Mouse (Mus musculus): ENCODE data around the gene Defb7. TPM values are rescaled to one million over a fixed set of nuclear protein-coding genes. Genes with fewer than 3 reads are reported as not detected.

Defb7 gene
- total RNA-seq (2021) = not detected

DNA sequence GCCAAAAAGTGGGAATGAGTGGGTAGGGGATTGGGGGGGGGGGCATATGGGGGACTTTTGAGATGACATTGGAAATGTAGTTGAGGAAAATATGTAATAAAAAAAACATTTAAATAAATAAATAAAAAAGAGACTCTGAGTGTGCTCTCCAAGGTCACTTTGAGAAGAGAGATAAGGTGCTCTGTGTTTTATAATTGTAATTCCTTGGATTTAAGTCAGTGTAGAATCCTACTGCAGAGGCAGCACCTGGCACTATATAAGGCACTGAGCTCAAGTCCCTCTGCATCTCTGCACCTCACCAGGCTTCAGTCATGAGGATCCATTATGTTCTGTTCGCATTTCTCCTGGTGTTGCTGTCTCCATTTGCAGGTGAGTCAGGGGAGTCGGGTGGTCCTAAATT is at the start of gene Defb7:
Defb7 (plus strand) TSS at position 301 of the 400 bp plus-strand sequence.
- intact Hi-C loops (cut with DNase I) = no loop called here
- no peak for DNase-seq

DNA sequence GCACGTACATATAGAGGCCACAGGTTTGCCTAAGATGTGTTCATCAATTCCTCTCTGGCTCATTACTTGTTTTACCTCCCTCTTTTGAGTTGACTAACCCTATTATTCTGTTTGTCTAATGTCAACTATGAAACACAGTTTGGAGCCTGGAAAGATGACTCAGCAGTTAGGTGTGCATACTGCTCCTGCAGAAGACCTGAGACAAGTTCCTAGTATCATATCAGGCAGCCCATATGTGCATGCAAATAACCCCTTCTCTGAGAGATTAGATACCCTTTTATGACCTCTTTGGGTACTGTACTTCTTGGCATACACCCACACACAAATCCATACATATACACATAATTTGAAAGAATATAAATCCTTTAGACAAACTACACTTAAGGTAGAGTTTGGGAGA is 48.5 kb upstream of the Defb7 start:
- DNase-seq = no peak
- intact Hi-C loops (cut with DNase I) = no loop called here

DNA sequence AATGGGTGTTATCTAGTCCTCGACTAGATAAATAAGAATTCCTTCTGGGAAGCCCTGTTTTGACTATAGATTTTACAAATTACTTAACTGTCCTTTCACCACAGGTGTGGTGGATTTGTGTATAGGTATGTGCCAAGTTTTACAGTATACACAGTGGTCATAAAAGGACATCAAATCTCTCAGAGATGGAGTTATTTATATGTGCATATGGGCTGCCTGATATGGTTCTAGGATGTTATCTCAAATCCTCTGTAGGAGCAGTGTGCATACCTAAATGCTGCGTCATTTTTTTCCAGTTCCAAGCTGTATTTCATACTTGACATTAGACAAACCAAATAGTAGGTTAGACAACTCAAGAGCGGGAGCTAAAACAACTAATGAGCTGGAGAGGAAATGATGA is 33.5 kb upstream of the Defb7 start:
- intact Hi-C loops (cut with DNase I) = no loop called here
- no peak for DNase-seq

DNA sequence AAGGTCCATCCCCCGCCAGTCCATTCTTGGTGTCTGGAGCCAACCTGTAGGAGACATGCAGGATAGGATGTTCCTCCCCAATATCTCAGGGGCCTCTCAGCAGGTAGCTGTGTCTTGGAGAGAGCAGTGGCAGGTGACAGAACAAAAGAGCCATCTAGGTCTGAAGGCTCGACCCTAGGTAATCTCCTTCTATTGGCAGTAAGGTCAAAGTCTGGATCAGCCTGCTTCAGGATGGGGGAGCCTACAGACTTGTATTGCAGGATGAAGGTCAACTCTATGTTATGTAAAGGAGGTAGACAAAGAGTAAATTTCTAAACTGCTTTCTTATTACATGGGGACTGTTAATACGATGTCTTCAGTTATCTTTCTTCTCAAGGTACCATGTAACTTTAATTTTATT is 25.9 kb upstream of the Defb7 start:
- intact Hi-C loops (cut with DNase I) = no loop called here
- DNase-seq = no peak

DNA sequence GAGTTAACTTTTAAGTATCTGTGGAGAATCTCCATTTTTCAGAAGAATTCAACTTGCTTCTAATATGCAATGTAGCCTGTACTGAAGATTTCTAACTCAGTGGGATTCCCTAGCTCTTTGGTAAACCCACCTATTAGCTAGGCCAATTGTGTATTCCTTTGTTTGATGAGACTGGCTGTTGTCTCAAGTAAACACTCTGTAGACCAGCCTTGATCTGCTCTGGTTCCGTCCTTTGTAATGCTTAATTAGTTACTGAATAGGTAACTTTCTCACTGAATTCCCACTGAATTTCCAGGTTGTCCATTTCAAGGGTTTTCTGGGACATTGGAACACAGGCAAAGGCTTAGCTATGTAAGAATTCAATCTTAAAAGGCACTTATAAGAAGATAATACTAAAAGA is 5.6 kb downstream of the Defb7 start:
- no peak for DNase-seq
- intact Hi-C loops (cut with DNase I) = no loop called here

DNA sequence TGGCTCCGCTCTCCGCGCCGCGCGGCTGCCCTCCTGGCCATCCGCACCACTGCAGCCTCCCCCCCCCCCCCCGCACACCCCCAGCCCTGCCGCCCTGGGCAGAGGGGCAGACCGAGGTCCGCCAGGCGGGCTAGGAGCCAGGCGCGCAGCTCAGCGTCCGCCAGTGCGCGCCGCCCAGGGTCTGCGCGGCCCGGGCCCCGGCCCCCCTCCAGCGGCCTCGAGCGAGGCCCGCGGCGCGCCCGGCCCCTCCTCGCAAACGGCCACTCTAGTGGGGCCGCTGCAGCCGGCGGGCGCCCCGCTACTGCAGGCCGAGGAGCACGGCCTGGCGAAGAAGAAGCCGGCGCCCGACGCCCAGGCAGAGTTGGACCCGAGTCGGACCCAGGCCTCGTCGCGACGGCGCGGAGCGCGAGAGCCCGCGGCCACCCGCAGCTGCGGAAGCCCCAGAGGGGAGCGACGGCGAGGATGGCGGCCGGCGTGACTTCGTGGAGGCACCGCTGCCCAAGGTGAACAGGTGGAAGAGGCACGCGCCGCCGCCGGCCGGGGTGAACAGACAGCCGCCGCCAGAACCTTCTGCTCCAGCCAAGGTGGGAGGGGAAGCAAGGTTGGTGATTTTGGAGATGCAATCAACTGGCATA is 40.4 kb downstream of the Defb7 start:
- DNase-seq = peak in 1 of 2 experiments; percentile 1
- intact Hi-C loops (cut with DNase I) = no loop called here

DNA sequence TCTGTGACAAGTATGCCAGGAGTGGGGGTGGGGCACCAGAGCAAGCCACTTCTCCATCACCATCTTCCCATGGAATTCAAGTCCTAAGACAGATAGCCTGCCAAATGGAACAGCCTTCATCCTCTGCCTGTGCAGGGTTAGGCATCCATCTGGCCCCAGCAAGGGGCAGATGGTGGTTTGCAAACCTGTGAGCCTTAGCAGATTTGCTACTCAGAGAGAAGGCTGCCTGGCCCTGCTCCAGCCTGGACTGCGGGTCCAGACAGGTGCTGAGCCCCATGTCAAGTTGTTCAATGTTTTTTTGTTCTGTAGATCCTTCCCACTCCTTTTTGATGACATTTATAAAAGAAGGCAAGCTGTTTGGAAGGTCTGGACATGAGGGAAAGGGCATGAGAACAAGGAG is 45.5 kb downstream of the Defb7 start:
- no peak for DNase-seq
- intact Hi-C loops (cut with DNase I) = no loop called here

Small RNA genes lying within 50 kb of the gene (microRNA-seq; reads per million reads assigned to microRNA genes)
- gene Gm27288 (0 reads per million in 2 experiments), gene Gm27852 (0 reads per million in 2 experiments)

Other genes starting within 250 kb of the Defb7 start
- not detected for gene Defb5, start 247.5 kb upstream of the Defb7 start, total RNA-seq (2021)
- gene Defb3, start 201.7 kb upstream of the Defb7 start, total RNA-seq (2021) = not detected
- not detected for gene Defb8, start 47.5 kb upstream of the Defb7 start, total RNA-seq (2021)
- under 1 TPM; 0.25 to 0.41 TPM for gene 4930467E23Rik, start 234.5 kb downstream of the Defb7 start, total RNA-seq (2021)